Mouse (Mus musculus): ENCODE results near the gene Med27.
A peak's percentile ranks its signal among the peaks of the same experiment; 100 is the strongest.

Med27 gene

DNA sequence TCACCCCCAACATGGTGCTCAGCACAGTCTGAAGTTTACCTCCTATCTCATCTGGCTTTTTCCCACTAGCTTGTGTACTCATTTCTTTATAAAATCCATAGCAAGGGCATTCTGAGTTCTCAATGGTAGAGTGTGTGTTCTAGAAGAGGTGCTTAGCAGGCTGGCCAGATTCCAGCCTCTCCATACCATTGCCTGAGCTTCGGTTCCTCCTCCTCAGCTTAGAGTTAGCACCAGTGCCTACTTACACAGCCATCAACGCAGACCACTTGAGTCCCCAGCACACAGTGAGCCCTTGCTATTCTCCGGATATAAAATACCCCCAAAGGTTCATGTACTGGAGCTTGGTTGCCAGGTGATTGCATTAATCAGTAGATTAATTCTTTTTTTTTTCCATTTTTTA, 54.2 kb downstream of the Med27 start:
- DNase-seq, result no peak

DNA sequence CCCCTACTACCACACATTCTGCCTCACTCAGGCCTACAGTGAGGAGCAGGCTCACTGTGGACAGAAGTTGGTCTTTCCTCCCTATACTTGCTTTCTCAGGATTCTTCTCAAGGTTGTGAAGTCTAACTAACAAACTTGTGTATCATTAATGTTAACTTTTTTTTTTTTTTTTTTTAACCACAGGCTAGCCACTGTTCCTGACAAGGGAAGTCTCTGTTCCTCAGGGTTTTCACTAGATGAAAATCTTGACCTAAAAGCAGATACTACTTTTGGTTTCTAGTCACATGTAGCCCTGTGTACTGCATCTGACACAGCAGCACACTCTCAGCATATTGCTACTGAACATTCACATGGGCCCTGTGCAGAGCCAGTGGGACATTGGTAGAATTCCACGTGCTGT, 55.2 kb downstream of the Med27 start:
- DNase-seq, result no peak

DNA sequence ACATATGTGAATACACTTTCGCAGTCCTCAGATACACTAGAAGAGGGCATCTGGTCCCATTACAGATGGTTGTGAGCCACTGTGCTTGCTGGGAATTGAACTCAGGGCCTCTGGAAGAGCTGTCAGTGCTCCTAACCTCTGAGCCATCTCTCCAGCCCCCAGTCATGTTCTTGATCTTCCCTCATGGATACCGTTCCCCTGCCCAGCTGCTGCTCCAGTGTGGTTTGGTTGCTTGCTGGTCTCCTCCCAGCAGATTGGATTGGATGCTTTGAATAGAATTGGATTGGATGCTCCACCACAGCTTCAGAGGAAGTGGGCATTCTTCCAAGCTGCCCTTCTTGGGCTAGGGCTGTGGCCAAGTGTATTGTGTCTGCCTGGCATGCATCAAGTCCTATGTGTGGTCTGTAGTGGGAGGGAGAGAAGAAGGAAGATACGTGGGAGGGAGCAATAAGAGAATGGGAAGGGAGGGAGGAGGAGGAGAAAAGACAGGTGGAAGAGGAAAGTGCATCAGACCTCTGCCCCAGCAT, 56.0 kb downstream of the Med27 start:
- no peak for DNase-seq

DNA sequence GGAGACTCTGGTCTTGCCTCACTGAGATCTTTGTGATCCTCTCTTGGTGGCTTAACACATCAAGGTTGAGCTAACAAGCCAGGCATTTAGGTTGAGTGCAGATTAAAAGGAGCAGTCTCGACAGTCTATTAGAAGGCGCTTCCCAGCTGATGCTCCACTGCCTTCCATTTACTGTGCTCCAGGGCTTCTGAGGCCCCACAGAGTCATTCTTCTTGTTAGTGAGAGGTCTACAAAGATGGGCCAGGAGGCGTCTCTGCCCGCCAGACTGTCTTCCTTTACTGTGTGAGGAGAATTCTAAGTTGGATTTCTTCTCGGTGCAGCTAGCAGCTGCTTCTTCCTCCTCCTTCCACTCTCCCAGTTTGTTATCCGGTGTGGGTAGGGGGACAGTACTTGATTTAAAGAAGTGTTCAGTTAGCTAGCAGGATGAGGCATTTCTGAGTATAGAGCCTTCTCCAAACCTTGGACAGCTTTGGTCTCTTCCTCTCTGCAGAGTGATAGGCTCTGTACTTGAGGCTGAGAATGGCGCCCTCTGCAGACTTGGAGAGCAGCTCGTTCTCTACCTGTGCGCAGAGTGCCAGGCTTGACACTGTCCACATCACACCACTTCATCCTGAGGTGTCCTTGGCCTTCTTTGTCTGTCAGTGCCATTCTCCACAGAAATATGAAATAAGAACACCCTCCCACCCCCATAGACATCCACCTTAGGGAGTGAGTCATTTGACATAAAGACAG, 57.3 kb downstream of the Med27 start:
- DNase-seq, result peak; percentile 26

DNA sequence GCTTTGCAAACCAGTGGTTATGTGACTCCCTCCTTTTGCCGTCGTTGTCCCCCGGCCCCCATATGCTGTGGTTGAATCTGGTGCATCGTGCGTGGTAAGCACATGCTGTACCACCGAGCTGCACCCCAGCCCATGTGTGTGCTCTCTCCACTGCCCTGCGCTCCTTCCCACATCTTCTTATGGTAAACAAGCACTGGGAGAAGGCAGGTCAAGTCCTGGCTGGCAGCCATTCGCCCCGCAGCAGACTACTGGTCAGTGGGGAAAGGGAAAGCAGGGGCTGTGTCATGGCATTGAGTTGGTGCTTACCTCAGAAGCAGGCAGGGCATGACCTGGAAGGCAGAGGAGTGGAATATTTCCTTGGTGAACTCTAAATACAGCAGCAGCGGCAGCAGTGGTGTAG, 58.3 kb downstream of the Med27 start:
- DNase-seq, result no peak

DNA sequence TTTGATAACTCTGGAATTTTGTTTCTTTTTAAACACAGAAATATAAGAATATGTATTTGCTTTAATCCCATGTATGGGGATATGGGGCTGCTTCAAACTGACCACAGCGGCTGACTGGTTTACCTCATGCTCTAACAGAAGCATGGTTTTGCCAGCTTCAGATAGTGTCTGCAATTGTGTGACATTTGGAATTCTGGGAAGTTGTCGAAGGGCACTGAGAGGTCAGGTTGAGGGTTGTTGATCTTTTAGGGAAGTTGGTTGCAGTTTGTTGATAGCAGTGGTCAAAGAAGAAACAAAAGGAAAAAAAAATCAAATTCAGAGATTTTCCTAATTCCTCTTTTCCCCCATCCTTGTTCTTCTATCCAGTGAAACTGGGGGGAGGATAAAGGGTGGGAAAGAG, 59.2 kb downstream of the Med27 start:
- no peak for DNase-seq

DNA sequence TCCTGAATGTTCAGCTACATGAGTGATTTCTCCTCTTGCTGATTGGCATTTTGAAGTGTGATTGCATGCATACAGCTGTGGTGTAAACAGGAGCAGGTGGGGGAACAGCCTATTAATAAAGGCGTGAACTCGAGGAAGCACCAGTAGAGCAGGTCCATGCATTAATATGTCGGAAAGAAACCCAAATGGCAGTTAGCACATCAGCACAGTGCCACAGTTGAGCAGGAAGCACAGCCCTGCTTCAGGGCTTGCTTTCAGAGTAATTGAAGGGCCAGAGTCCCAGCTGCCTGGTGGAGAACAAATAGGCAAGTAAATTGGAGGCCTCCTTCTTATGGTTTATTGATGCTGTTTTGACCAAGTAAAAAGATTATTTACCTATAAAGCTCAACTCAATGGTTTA, 60.7 kb downstream of the Med27 start:
- no peak for DNase-seq

DNA sequence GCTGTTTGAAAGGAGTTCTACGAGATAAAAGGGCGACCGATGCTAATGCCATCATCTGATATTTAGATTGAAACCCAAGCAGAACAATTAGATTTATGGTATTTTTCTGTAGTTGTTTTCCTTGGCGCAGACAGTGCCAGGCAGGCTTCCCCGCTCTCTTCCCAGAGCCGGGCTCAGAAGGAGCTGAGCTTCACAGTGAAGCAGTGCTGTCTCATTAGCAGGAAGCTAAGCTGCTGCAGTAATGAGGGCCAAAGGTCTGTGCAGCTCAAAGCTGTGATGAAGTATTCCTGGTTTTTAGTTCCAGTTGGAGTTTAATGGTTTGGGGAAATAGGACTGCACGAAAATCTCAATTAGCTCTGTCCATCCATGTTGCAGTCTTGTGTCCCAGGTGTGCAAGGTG, 61.1 kb downstream of the Med27 start:
- no peak for DNase-seq

DNA sequence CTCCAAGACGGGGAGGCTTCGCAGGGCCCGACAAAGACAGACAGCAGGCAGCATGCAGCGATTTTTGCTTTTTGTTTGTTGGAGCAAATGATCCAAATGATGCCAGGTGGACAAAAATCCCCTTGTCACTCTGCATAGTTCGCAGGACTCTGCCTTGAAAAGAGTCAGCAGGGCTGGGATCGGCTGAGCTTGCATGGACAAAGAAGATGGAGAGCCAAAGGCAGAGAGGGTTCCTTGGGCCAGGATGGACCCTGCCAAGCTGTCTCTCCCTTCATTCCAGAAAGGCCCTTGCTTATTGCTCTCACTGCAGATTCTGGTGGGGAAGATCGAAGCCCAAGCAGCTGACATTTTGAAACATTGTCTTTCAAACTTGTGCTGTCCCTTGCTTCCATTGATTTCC, 64.3 kb downstream of the Med27 start:
- DNase-seq, result no peak

DNA sequence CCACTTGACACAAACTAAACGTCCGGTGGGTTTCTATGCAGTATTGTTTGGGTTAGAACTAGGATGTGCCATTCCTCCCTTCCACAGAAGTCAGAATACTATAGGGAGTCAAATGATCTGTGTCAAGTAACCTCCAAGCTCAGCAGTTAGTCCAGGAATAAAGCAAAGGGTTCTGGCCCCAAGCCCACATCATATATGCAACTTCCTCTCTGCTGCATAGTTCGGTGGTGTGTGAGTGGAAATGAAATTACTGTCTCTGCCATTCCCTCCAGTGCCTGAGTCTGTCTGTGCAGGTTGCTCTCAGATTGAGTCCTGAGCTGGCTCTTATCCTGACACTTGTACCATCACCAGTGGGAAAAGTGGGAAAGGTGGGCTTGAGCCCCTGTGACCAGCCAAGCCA, 65.8 kb downstream of the Med27 start:
- no peak for DNase-seq

DNA sequence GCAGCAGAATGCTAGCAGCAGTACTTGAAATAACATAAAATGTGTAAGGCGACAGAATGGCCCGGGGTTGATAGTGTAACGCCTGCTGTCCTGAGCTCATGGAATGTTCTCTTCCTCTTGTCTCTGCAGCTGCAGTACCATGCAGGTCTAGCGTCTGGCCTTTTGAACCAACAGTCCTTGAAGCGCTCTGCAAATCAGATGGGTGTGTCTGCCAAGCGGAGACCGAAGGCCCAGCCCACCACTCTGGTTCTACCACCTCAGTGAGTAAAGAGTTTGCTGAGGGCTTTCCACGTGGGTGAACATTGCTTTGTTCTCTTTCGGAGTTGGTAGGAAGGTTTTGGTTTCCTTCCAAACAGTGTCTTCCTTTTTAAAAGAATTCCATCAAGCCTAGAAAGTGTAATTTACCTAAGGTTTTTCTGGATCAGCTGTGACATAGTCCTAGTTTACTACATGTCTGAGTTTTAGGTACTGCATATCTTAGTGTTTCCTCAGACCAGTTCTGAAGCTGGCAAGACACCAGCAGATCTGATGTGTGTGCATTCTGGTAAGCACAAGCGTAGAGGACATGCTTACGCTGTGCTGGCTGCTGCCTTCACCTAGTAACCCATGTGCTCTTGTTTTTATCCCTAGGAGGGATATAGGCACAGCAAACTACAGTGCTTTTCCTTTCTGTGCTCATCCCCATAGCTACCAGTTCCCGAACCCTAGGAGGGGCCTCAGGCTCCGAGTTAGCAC, 66.8 kb downstream of the Med27 start:
- no peak for DNase-seq

DNA sequence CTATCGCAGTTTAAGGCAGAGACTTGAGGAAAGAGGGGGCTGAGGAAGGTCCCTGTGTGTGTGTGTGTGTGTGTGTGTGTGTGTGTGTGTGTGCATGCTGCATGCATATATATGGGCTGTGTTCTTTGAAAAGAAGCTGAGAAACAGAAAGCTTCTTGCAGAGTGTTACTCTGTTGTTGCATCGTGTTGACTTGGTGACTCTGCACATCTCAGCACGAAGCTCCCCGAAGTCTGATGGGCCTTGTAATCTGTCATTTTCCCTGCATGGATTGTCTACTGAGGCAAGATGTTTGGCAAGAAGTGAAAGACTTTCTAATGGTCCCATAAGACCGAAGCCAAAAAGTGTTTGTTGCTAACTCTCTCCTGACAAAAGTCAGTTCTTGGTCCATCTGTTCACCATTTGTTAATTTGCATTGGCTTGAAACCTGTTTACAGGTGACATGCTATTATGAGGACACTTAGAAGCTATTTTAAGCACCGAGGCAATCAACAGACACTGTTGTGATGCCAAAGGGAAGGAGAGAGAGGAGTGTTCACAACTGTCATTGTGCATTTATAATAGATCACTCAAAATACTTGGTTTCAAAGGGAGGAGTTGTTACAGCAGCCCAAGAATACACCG, 68.3 kb downstream of the Med27 start:
- DNase-seq, result no peak

DNA sequence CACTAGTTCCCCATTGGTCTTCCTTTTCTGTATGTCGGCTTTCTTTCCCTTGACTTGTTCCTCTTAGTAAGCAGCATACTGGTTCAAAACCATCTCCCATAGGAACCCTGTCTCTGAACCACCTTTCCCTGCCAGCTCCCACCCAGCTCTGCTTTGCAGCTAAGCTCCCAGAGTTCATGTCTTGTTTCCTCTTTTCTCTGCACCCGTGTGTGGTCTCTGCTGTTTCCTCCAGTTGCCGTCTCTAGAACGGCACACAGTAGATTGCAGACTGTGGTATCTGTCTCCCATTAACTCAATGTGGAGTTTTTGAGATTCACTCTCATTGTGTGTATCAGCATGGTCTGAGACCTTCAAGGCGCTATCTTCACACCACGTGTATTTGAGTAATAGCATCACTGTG, 71.9 kb downstream of the Med27 start:
- DNase-seq, result no peak

DNA sequence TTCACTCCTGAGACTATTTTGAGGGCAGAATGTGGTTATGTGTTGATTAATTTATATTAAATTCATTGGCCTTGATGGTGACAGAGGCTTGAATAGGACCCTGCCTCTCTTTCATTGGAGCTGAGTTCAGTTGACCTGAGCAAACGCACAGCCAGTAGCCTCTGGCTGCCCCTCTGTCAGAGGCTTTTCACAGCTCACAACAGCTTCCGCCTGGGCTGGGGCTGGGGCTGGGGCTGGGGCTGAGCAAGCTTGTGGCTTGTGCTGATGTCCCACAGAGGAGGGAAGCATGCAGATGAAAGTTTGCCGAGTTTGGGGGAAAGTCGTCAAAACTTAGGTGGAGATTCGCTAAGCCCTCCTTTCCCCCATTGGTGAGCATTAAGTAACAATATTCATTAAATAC, 72.8 kb downstream of the Med27 start:
- DNase-seq, result peak; percentile 10

DNA sequence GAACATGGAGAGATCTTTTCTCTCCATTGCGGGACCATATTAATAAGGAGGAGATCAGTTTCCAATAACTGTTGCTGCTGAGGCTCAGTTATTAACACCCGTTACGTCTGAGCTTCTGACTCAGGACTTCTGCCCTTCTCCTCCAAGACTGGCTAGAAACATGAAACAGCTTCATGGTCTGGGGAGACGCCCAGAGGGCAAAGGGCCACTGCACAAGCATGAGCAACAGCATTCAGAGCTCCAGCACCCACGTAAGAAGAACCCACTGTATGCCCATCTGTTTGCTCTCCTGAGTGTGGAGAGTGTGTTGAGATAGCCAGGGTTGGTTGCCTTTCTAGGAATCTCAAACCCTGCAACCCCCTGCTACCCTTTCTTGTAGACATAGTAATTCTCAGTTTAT, 73.3 kb downstream of the Med27 start:
- no peak for DNase-seq

DNA sequence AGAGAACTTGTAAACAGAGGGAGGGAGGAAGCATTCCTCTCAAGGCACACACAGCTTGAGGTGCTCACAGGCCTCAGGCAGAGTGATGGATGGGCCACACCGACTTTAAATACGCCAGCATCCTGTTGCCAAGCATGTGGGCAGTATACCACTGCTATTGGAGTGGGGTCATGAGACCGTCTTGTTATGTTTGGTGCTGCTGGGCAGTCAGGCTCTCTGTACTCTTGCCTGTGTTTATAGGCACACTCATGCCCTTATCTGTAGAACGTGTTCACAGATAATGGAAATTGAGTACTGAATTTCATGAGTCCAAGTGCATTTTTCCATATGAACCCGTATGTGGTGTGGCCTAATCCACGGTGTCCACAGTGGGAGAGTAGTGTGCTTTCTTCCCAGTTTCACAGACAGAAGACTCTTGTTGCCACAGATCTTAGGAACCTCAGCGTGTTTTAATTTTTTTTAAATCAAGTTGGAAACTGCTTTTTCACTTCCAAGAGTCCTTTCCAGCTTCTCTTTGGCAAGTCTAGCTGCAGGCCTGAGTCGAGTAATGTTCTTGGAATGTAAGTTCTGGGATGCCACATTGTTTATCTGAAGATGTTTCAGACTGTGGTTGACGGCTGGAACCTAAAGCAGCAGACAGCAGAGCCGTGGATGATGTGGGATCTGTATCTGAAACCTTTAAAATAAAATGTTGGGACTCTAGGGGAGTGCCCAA, 75.7 kb downstream of the Med27 start:
- DNase-seq, result no peak

DNA sequence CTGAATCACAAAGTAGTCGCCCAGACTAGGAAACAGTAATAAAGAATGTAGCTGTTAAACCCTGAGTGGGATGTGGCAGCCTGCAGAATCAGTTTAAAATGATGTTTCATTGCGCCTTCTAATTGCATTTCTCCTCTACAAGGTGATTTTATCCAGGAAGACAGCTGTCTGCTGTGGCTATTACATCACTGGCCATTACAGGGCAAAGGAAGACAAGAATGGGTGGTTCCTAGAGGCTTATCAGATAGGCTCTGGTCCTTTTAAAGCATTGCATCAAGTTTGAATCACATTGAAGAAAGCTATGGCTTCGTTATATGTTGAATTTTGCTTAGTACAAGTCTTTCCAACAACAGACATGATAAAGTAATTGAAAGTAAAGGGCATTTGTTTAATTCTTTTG, 76.4 kb downstream of the Med27 start:
- no peak for DNase-seq

DNA sequence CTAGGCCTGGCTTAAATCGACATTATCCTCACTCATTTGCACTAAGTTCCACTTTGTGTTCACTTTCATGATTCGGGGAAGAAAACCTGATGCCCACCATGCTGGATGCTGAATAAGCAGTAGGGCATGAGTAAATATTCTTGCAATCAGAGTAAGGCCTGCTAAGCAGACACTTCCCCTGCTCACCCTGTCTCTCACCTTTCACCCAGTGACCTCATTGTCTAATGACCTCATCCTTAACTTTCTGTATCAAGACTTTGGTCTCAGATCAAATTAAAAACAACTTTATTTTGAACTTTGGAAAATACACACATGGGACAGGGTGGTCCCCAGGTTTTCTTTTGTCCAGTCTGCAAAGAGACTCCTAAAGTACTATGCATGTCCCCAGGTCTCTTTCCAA, 78.8 kb downstream of the Med27 start:
- no peak for DNase-seq

DNA sequence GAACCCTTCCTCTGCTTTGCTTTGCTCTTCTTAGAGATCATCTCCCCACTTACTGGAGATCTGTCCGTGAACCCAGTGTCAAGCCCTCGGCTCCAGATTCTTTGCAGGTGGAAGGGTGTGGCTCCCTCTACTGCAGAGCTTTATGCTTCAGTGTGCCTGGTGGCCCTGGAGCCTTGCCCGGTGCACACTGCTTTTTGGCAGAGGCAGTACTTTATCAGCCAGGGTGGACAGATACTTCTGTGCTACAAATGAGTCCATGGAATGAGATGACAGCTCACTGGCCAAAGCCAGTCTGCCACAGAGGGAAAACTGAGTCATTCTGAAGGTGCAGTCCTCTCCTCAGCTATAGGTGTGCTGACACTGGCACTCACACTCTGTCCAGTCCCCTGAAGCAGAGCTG, 80.1 kb downstream of the Med27 start:
- no peak for DNase-seq

DNA sequence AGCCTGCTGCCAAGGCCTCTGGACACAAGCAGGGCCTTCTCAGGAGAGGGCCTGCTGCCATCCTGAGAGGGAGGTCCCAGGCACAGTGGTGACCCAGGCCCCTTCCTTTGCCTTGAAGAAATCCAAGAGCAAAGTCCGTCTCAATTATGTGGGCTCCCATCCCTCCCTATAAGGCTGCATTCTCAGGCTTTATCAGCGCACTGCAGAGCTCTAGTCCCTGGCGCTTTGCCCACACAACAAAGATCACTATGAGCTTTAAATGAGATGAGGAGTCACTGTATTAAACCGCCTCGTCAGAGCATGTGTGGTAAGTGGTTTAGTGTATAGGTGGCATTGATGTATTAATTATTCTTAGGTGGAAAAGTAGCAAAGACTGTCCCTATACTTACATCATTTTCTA, 85.9 kb downstream of the Med27 start:
- DNase-seq, result no peak

DNA sequence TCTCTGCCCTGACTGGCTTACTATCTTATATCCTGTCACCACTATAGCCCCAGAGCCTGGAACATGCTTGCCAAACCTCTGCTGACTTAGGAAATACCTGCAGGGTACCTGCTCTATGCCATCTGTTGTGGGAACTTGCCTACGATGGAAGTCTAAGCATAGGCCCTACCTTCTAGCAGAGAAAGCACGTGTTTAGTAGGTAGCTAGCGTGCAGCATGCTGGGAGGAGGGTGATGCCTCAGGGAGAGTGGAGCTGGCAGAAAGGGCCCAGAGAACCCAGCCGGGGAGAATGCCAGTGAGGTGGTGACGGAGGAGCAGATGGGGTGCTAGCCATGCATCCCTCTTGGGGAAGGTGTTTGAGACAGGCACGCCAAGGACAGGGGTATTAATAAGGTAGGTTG, 89.8 kb downstream of the Med27 start:
- no peak for DNase-seq

DNA sequence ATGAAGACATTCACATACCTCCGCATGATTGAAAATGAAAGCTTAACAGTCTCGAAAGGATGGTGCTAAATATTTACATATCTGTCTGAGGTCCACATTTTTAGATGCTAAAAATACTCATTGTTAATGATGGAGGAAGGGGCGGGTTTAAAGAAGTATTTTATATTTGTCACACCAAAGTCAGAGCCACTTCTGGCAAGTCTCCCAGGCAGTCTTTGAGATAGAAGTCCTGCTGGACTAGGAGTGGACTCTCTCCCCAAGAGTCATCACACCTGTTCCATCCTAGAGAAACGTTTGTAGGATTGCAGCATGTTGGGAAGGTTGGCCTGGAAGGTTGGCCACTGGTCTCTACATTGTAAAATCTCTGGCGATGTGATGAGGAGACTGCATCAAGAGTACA, 90.5 kb downstream of the Med27 start:
- no peak for DNase-seq

DNA sequence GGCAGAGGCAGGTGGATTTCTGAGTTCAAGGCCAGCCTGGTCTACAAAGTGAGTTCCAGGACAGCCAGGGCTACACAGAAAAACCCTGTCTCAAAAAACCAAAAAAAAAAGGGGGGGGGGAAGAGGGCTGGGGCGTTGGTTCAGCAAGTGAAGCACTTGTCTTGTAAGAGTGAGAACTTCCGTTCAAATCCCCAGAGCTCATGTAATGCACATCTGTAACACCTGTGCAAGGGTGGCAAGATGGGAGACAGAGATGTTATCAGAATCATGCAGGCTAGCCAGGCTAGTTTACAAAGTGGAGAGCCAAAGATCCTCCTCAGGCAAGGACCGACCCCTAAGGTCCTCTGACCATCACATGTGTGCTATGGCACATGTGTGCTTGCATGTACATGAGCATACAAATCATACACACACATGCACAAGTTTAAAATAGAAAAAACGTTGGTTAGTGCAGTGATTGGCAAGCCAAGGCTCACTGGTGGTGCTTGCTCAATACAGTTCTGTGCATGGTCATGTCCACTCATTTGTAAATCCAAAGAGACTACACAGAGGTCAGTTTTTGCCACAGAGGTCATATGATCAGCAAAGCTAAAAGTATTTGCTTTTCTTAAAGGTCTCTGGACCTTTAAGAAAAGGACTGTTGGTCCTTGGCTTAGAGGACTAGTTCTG, 91.4 kb downstream of the Med27 start:
- DNase-seq, result no peak

Measured in thymus, postnatal 14 days (tissue).